Mouse (Mus musculus): Measurements from ENCODE around the gene Got2.

- TF ChIP-seq CTCF (IDR thresholded peaks at IDR 0.05), result no peak
- no peak for TF ChIP-seq EP300 (IDR thresholded peaks at IDR 0.05)
Observed at GRCm38 (mm10) chr8:95848734-95849464, 39.4 kb downstream of the Got2 start.

All from lung, postnatal 0 days (tissue).